Mouse (Mus musculus) lung, postnatal 36 days (tissue): ENCODE data around the gene Igsf8.

Source experiments
- DNase-seq: peaks from one replicate; pipeline ENCODE4 v3.0.0; 2022; ENCODE audit warnings: mixed read lengths

Igsf8 gene

GRCm38 (mm10) chr1:172352453-172352852 lies 91.0 kb downstream of the Igsf8 start:
- no peak for DNase-seq

GRCm38 (mm10) chr1:172355336-172355735 lies 93.9 kb downstream of the Igsf8 start:
- DNase-seq: no peak

GRCm38 (mm10) chr1:172357550-172357949 lies 96.1 kb downstream of the Igsf8 start:
- DNase-seq: peak; percentile 49

GRCm38 (mm10) chr1:172358341-172358740 lies 96.9 kb downstream of the Igsf8 start:
- no peak for DNase-seq

GRCm38 (mm10) chr1:172364684-172365083 lies 103.2 kb downstream of the Igsf8 start:
- peak; percentile 70 for DNase-seq

- peak; percentile 79 for DNase-seq
These were observed 107.5 kb downstream of the Igsf8 start for GRCm38 (mm10) chr1:172368768-172369418.
